Mouse (Mus musculus) cerebellum, adult (tissue): ENCODE results near the gene Coa4.

Experiments
- ATAC-seq: cut with Nextera tagmentation; 2 replicates; pipeline ENCODE4 v1.9.2; 2017; ENCODE audit warnings: mild to moderate bottlenecking, moderate library complexity, mixed read lengths; ENCODE audit not compliant: insufficient number of reproducible peaks, low FRiP score, low TSS enrichment

Gene Coa4

GRCm38 (mm10) chr7:100536804-100537518, at the start of gene Coa4:
TSS of gene Coa4 (plus strand) at chr7:100537071.
- peak; percentile 100 for ATAC-seq

GRCm38 (mm10) chr7:100487301-100487700, 49.6 kb upstream of the Coa4 start:
- no peak for ATAC-seq

- no peak for ATAC-seq
Observed at GRCm38 (mm10) chr7:100488474-100489048, 48.3 kb upstream of the Coa4 start.

GRCm38 (mm10) chr7:100492391-100493116, 44.3 kb upstream of the Coa4 start:
- no peak for ATAC-seq

GRCm38 (mm10) chr7:100493117-100493483, 43.8 kb upstream of the Coa4 start, which contains the start of gene Ucp2:
TSS of gene Ucp2 (plus strand) at chr7:100493337.
- ATAC-seq = 0 out of 2 replicates have a peak, but pooled peaks have one; percentile 26

- ATAC-seq = no peak
Observed at GRCm38 (mm10) chr7:100493484-100494414, 43.1 kb upstream of the Coa4 start.

GRCm38 (mm10) chr7:100494415-100494831, 42.4 kb upstream of the Coa4 start:
- no peak for ATAC-seq

- ATAC-seq = no peak
Observed at GRCm38 (mm10) chr7:100495042-100495441, 41.8 kb upstream of the Coa4 start.

- ATAC-seq = no peak
Observed at GRCm38 (mm10) chr7:100495581-100496251, 41.2 kb upstream of the Coa4 start.

GRCm38 (mm10) chr7:100496371-100496770, 40.5 kb upstream of the Coa4 start:
- no peak for ATAC-seq

- no peak for ATAC-seq
Observed at GRCm38 (mm10) chr7:100496791-100497190, 40.1 kb upstream of the Coa4 start.

- ATAC-seq = no peak
Observed at GRCm38 (mm10) chr7:100497402-100497801, 39.5 kb upstream of the Coa4 start.

- ATAC-seq = no peak
Observed at GRCm38 (mm10) chr7:100497982-100498381, 38.9 kb upstream of the Coa4 start.

GRCm38 (mm10) chr7:100499465-100499864, 37.4 kb upstream of the Coa4 start:
- no peak for ATAC-seq

- no peak for ATAC-seq
Observed at GRCm38 (mm10) chr7:100500276-100500977, 36.4 kb upstream of the Coa4 start.

- ATAC-seq = no peak
Observed at GRCm38 (mm10) chr7:100501027-100501843, 35.6 kb upstream of the Coa4 start.

- ATAC-seq = no peak
Observed at GRCm38 (mm10) chr7:100501844-100502373, 35.0 kb upstream of the Coa4 start.

- ATAC-seq = no peak
Observed at GRCm38 (mm10) chr7:100502374-100502922, 34.4 kb upstream of the Coa4 start.
